Mouse (Mus musculus) right cerebral cortex, postnatal 14 days (tissue): Measurements from ENCODE around the gene Chrna9.
"Not testable (repeated sequence)": the region's sequence is repeated elsewhere in the genome, so short reads cannot be mapped to it uniquely, and the experiment has no call there.

Experiments
- DNase-seq: peaks from one replicate; pipeline ENCODE4 v3.0.0; 2022

Chrna9 gene

GRCm38 (mm10) chr5:65959893-65960596 is 25.3 kb downstream of the Chrna9 start:
- no peak for DNase-seq

GRCm38 (mm10) chr5:65960597-65960950 is 25.9 kb downstream of the Chrna9 start:
- DNase-seq = no peak

- no peak for DNase-seq
Measured at GRCm38 (mm10) chr5:65963291-65963690, 28.6 kb downstream of the Chrna9 start.

- DNase-seq = no peak
Measured at GRCm38 (mm10) chr5:65965771-65966279, 31.1 kb downstream of the Chrna9 start.

- DNase-seq = no peak
Measured at GRCm38 (mm10) chr5:65967091-65967490, 32.4 kb downstream of the Chrna9 start.

GRCm38 (mm10) chr5:65968004-65968403 is 33.3 kb downstream of the Chrna9 start:
- no peak for DNase-seq

- no peak for DNase-seq
Measured at GRCm38 (mm10) chr5:65973189-65973588, 38.5 kb downstream of the Chrna9 start.

- no peak for DNase-seq
Measured at GRCm38 (mm10) chr5:65975731-65976130, 41.0 kb downstream of the Chrna9 start.

- no peak for DNase-seq
Measured at GRCm38 (mm10) chr5:65986426-65986825, 51.7 kb downstream of the Chrna9 start.

GRCm38 (mm10) chr5:65987004-65987403 is 52.3 kb downstream of the Chrna9 start:
- not testable (repeated sequence) for DNase-seq

- DNase-seq = no peak
Measured at GRCm38 (mm10) chr5:65991191-65991590, 56.5 kb downstream of the Chrna9 start.

GRCm38 (mm10) chr5:65994643-65995042 is 59.9 kb downstream of the Chrna9 start:
- no peak for DNase-seq

GRCm38 (mm10) chr5:65997813-65998212 is 63.1 kb downstream of the Chrna9 start:
- DNase-seq = no peak

- DNase-seq = no peak
Measured at GRCm38 (mm10) chr5:65999106-65999505, 64.4 kb downstream of the Chrna9 start.

- DNase-seq = no peak
Measured at GRCm38 (mm10) chr5:66000074-66000473, 65.4 kb downstream of the Chrna9 start.

GRCm38 (mm10) chr5:66000567-66001125 is 65.9 kb downstream of the Chrna9 start:
- no peak for DNase-seq

- DNase-seq = no peak
Measured at GRCm38 (mm10) chr5:66001232-66001631, 66.5 kb downstream of the Chrna9 start.

GRCm38 (mm10) chr5:66004134-66004925 is 69.6 kb downstream of the Chrna9 start, which contains the start of gene 9130230L23Rik:
TSS of gene 9130230L23Rik (minus strand) at chr5:66004285.
- no peak for DNase-seq

GRCm38 (mm10) chr5:66005041-66005678 is 70.4 kb downstream of the Chrna9 start:
- DNase-seq = no peak

- DNase-seq = no peak
Measured at GRCm38 (mm10) chr5:66008245-66008967, 73.7 kb downstream of the Chrna9 start.

- no peak for DNase-seq
Measured at GRCm38 (mm10) chr5:66013999-66014398, 79.3 kb downstream of the Chrna9 start.

- no peak for DNase-seq
Measured at GRCm38 (mm10) chr5:66014437-66014836, 79.7 kb downstream of the Chrna9 start.
